Mouse (Mus musculus) G1E-ER4 (cell line): ENCODE measurements around the gene Fam170b. TPM values are rescaled to one million over a fixed set of nuclear protein-coding genes. Genes with fewer than 3 reads are reported as not detected.

Experiments used
- GATA1 ChIP-seq: IDR thresholded peaks from one replicate; pipeline ENCODE4 v1.8.0; 2012; ENCODE audit warnings: low read length, inconsistent platforms
- polyA plus RNA-seq: library from polyadenylated mRNA; stranded (reverse); fragments of >175 nt; gene quantifications from 2 replicates; pipeline ENCODE4 v1.2.3, GENCODE M21; 2012

Gene Fam170b
- polyA plus RNA-seq: not detected in 2 replicates

DNA sequence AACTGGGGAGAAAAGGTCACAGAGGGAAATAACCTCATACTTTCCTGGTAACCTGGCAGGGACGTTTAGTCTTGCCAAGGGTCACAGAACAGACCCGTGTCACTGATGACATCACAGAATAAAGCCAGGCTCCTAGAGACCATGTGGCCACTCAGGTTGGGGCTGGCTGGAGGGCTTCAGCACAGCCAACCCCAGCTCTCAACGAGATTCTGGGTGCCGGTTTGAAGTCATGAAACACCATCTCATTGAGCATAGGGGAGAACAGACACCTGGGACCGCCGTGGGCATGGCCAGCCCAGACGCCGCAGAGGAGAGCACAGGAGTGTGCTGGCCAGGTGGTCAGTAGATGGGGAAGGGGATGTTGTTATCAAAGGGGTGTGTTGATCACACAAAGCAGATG, at the start of gene Fam170b:
TSS of gene Fam170b (plus strand) at position 116 of the 400 bp plus-strand sequence.
- no peak for TF ChIP-seq GATA1

DNA sequence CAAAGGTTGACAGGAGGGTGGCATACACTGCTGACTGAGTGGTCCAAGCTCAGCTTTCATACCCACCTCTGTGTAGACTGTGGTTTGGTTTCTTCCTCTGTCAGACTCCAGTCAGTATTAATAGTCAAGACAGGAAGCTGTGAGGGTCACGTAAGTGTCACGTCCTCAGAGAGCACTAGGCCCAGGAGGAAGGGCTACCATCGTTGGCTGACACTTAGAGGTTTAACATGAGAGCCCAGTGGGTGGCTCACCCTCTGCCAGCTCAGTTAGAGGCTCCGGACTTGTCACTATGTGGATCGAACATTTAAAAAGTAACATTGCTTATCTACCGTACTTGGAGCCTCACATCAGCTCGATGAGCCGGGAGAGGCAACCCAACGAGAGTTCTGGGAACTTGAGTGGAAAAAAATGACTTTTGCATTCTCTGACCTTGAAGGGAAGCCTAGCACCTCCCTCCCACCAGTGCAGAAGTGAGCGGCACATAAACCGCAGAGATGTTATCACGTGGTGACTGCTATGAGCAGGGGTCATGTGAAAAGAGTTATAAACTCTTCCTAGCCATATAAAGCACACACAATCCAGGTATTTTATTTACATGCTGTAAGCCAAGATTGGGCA, 49.5 kb upstream of the Fam170b start:
- no peak for TF ChIP-seq GATA1

DNA sequence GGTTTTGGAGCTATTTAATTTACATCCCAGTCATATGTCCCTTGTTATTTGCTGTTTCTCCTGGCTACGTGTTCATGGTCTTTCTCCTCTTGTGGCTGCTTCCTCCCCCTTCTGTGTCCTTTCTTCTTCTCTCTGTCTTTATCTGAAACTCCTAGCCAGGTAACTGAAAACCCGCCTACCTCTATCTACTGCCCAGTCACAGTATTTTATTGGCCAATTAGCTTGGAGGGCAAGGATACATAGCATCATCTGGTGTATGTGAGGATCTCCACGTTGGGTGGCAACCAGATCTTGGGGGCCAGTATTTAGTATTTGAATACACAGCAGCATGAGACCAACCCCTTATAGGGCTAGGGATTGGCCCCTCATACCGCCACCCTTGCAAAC, 49.0 kb upstream of the Fam170b start:
- TF ChIP-seq GATA1: no peak

DNA sequence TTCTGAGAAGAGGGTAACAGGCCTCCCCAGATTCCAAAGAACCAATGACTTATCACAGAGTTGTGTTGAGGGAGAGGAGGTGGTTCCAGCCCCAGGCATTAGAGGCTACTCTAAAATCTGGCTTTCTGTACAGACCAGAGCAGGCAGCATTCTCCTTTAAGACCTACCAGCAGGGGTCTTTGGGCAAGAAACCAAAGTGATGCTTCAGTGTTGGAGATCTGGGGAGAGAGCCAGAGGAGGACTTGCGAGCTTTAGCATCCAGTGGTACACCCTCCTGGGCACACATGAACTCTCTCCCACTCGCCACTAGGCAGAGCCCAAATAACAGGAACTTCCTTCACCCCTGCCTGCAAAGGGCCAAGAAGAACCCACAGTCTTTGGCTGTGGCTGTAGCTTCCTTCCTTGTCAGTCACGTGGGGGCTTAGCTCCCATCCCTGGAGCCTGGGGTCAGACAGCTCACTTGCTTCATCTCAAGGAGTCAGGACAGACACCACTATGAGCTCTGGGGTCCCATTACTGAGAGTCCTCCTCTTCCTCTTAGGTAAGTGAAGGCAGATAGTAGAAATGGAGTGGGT, 48.1 kb upstream of the Fam170b start, which contains the start of gene Tmem273:
TSS of gene Tmem273 (plus strand) at position 408 of the 575 bp plus-strand sequence.
- no peak for TF ChIP-seq GATA1

DNA sequence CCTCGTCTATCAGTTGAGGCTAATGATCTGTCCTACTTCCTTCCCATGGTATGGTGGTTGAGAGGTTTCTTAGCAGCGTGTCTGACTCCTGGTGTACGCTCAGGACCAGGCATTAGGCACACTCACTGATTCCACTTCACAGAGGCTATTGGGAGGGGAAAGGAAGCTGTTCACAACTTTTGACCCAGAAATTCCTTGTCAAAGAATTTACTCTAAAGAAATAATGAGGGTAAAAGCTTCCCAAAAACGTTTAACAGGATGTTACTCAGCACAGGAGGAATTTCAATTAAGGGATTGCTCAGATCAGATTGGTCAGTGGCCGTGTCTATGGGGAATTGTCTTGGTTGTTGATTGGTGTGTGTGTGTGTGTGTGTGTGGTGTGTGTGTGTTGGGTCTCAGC, 46.1 kb upstream of the Fam170b start:
- no peak for TF ChIP-seq GATA1

DNA sequence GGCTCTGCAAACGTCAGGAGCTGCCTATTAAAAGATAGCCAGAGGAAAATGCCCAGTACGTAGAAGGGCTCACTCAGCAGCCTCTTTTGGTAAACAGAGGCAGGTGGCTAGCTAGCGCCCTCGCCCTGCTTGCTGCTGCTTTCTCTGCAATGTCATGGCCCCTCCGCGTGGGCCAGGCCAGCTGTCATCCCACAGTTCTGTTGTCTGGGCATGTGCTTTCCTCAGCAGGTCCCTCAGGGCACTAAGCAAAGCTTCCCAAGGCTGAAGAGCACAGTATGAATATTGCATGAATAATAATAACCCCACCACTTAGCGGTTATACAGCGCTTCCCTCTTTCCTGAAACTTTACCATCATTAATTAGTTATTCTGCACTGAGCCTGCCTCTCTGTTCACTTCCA, 37.4 kb upstream of the Fam170b start:
- TF ChIP-seq GATA1: no peak

DNA sequence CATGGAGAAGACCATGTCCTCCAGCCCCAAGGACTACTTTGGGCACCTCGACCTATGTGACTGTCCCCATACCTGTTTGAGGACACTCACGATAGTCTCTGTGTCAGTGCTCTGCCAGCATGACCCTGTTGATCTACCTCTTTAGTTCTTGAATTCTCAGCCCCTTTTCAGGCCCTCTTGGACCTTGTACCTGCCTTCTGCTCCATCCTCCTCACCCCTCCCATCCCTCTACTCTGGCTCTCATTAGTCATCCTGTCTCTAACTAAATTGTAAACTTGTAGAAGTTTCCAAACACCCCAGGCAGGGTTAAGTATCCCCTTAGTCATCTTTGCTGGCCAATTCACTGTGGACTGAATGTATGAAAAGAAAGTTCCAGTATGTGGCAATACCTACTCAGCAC, 36.0 kb upstream of the Fam170b start:
- TF ChIP-seq GATA1: no peak

DNA sequence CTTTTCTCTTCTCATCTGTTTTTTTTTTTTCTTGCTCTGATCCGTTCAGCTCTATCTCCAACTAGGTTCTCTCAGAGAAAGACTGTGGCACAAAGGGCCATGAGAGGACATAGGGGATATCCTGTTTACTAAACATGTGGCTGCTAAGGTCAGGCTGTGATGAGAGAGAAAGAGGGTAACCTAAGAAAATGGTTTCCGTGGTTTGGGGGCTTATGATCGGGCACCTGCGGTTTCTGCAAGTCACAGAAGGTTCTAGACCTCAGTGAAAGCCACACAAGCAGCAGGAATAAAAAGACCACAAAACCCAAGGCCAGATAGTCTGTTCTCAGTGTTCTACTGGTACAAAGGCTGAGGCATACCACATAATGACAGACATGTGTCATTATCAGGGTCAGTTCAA, 35.4 kb upstream of the Fam170b start:
- no peak for TF ChIP-seq GATA1

DNA sequence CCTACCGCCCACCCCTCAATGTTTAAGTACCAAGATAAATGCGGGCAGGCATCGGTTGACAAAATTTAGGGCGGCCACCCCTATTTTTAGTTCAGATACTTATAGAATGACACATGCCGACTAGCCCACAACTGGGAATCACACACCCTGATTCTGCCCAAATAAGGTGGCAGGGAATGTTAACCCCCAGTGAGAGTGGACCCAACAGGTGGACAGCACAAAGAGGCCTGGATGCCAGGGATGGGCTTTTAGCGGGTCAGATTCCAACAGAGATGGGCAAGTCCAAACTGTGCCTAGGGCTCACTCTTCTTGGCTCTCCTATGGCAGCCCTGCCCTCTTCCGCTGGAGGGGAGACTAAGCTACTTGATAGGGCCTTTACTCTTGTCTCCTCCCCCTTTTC, 33.7 kb upstream of the Fam170b start:
- TF ChIP-seq GATA1: no peak

DNA sequence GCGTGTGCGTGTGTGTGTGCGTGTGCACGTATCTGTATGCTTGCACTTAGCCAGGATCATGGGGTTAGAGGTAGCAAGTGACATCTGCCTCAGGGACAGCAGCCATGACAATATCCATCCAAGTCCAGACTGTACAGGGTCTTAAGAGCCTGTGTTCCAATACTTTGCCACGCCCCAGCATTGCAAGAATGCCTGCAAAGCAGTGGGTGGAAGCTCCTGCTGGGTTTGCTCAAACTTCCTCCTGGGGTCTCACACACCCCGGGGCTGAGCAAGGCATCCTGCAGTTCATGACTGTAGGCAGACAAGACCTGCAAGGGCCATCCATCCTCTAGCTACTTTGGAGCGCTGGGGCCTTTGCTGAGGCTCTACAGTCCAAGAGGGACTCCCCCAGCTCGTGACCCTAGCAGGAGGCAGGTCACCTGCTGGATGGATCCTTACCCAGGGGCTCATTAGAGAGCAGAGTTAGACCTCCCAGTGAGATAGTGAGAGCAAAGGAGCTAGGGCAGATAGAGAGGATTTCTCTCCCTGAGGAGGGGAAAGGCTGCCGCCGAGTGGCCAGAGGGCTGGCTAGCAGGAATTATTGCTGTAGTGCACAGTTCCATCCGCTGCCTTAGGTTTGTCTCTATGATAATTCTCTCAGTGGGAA, 32.6 kb upstream of the Fam170b start:
- TF ChIP-seq GATA1: no peak

DNA sequence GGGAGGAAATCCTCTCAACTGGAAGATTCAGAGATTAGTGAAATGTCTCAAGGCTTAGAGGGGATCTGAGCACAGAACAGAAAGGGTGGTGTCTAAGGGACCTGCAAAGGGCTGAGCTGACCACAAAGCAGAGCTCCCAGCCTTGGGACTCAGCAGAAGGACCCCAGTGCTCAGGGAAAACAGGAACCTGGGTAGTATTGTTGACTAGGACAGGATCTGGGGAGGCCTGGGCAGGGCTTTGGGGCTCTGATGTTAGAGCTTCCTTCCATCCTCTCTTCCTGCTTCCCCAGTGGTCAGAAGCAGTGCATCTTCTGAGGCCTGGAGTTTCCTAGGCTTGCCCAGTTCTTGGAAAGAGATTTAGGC, 32.1 kb upstream of the Fam170b start:
- no peak for TF ChIP-seq GATA1

DNA sequence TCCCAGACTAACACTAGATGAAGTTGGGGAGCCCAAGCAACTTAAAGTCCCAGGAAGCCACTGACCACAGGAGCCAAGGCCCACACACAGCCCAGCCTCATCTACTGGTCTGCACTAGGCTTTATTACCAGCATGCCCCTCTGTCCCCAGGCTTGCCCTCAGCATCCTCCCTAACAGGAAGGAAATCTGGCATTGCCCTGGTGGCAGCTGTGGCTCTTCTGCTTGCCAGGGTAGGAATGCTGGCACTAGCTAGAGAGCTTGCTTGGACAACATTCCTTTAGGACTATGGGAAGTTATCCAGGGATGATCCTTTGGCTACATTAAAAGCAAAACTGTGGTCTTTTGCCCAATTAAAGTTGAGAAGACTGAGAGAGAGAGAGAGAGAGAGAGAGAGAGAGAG, 23.7 kb upstream of the Fam170b start:
- no peak for TF ChIP-seq GATA1

DNA sequence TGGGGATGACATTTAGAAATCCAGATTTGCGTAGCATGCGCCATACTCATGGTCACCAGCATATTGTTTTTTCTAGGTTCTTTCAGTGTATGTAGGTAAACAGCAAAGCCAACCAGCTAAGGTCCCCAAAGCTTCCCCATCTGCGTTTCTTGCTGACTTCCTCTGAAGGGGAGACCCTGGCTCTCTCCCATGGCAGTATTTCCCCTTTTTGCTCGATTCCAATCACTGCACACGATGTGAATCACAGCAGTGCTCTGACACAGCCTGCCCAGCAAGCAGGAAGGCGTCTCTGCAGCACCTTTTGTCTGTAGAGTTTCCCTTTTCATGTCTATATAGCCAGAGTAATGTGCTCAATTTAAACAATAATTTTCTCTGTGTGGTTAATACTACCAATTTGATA, 21.3 kb upstream of the Fam170b start:
- no peak for TF ChIP-seq GATA1

DNA sequence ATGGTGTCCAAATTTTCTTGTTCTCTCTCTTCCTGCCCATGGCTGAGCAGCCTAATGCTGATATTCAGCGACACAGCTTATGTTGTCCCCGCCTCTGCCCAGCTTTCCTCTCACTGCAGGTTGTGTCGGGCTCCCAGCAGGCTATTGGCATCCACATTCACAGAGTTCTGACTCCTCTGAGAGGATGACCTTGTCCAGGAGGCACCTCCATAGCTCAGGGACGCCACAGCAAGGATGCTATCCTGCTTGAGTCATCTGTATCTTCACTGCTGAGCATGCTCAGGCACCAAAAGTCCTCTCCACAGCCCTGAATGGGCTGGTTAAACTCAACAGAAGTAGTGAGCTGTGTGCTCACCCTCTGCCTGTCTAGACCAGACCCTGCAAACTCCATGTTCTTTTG, 18.8 kb upstream of the Fam170b start:
- TF ChIP-seq GATA1: no peak

DNA sequence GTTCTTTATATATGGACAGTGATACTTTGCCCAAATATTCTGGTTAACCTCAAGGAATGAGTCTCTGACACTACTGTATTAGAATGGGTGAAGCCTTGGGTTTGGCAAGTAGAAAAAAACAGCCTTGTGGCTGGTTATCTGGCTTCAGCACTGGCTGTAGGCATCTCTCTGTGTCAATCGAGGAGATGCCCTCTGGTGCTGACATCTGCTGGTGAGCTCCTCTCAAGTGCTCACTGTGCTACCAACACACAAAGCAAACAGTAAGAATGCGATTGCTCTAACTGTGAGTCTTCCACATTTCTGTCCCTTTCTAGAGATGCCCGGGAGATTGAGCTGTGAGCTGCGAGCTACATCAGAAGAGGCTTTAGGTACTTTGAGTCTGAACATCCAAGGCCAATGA, 17.2 kb upstream of the Fam170b start:
- TF ChIP-seq GATA1: no peak

DNA sequence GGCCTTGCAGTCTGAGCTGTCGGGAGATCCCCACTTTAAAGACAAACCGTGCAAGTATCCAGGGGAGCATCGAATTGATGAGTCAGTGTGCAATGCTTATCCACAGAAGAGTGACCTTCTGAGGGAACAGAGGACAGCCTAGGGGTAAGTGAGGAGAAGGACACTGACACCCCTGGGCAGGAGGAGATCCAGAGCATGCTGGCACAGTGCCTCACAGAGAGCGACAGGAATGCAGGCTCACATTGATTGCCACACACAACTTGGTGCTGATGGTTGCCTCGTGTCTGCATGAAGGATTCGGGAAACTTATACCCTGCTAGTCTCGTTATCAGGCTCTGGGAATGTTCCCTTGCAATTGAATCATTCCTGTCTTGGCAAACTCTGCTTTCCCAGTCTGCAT, 16.5 kb upstream of the Fam170b start:
- no peak for TF ChIP-seq GATA1

DNA sequence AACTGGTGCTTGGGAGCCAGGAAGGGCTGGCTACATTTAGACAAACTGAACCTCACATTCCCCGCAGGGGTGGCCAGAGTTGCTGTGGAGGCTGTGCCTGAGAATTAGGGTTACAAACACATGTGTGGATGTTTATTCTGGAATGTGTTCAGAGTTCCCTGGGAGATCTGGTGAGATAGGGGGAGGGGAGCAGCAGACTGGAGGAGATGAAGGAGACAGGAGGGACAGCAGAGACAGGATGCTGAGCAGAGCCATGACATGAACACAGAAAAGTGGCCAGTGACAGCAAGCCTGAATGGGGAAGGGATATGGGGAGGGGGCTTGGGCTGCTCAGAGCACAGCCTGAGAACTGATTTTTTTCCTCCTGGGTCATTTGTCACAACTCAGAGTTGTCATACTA, 14.5 kb upstream of the Fam170b start:
- no peak for TF ChIP-seq GATA1
